Mouse (Mus musculus) brain, embryonic 14.5 days (tissue): ENCODE measurements around the gene Fam155a.

Source experiments
- CTCF ChIP-seq: fragments of 200-500 bp; IDR thresholded peaks from 2 replicates; pipeline ENCODE4 v1.5.1; 2012; ENCODE audit warnings: inconsistent platforms, mild to moderate bottlenecking, moderate library complexity, borderline replicate concordance; ENCODE audit not compliant: insufficient read depth, insufficient read length; ENCODE audit errors: extremely low read depth
- POLR2A ChIP-seq: fragments of 200-500 bp; IDR thresholded peaks from 2 replicates; pipeline ENCODE4 v1.6.1; 2012; ENCODE audit warnings: mild to moderate bottlenecking, inconsistent platforms, borderline replicate concordance; ENCODE audit not compliant: poor library complexity, insufficient read depth, insufficient read length, severe bottlenecking; ENCODE audit errors: extremely low read depth

GRCm38 (mm10) chr8:9547558-9547954 lies 223.4 kb downstream of the Fam155a start:
- TF ChIP-seq CTCF: no peak
- TF ChIP-seq POLR2A: no peak
